ENCODE assay signal across 13 mouse cellular contexts in the genomic region with DNA sequence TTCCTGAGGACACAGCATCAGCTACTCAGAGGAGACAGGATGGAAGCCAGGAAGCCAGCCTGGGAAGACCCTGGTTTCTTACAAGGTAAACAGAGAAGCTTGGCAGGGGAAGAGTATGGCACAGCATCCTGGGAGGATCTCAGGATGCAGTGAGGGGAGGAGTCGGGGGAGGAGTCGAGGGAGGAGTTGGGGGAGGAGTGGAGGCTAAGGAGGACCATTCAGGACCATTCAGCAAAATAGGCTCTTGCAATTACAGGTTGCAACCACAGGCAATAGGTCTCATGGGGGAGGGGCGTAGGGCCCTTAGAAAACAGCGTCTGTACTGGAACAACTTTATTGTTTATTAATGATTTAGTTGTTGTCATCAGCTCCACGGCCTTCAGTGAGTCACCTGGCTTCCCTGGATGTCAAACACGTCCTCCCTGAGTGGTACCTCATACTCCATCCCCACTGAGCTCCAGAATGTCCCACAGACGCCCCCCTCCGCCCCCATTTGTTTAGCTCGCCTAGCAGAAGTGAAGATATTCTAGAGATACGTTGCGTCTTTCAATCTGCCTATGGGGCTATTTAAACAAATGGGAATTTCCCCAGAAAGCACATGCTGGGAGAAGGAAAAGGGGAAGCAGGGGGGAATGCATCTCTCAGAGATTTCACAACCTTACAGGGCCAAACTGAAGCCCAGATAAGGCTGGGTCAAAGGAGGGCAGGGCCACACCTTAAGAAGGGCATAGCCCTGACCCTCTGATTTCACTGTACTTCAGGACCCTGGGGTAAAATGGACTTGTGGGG. TPM values are rescaled to one million over a fixed set of nuclear protein-coding genes. Genes with fewer than 3 reads are reported as not detected.
A peak's percentile ranks its signal among the peaks of the same experiment; 100 is the strongest.
DNase-seq lines count a peak whose midpoint lies in the region; ATAC-seq and TF ChIP-seq lines count a peak whose summit lies in the region.
"Had no signal": no experiment of that assay in that cellular context is flagged by ENCODE, and none has a peak within 500 bp of the region (broad histone marks: within the 10 kb centered on the region; RNA-seq: fewer than 3 reads in every experiment).

No protein-coding gene starts in this region.

- no peak for TF ChIP-seq CTCF in liver, postnatal 0 days (IDR thresholded peaks at IDR 0.05; ENCODE audit: low read depth)

- peaks cover 13% of the 10 kb centered on the region for H3K4me1 ChIP-seq in liver, postnatal 0 days (ENCODE audit: insufficient read depth)
- peaks cover 10% of the 10 kb centered on the region for H3K4me1 ChIP-seq in liver, embryonic 12.5 days

- H3K4me3 ChIP-seq in liver, postnatal 0 days (ENCODE audit: low read depth, low read length) = no peak overlapping the region
- no peak overlapping the region for H3K4me3 ChIP-seq in liver, embryonic 12.5 days
- H3K4me3 ChIP-seq: liver, embryonic 13.5 days; myocyte had no signal

- H3K4me2 ChIP-seq in liver, postnatal 0 days (ENCODE audit: low read depth, low read length) = no peak overlapping the region
- H3K4me2 ChIP-seq in liver, embryonic 12.5 days = no peak overlapping the region
- H3K4me2 ChIP-seq: liver, embryonic 13.5 days had no signal

- DNase-seq in liver, postnatal 0 days = peak; percentile 56
- DNase-seq in R1 (ENCODE audit: low read depth, low spot score) = peak; percentile 90
- peak; percentile 40 for DNase-seq in embryo, embryonic 11 days
- DNase-seq in gastrocnemius, adult 8-10 months (ENCODE audit: low spot score in 2 of 2) = no peak
- no peak for DNase-seq in frontal cortex, postnatal 14 days (ENCODE audit: low spot score in 2 of 2)
- DNase-seq: cerebellum, adult 9-11 months; heart, postnatal 14 days; layer of hippocampus, adult 9-11 months; liver, embryonic 13.5 days; right cerebral cortex, postnatal 14 days had no signal

- no peak overlapping the region for H3K27ac ChIP-seq in liver, postnatal 0 days (ENCODE audit: low read depth)
- H3K27ac ChIP-seq in liver, embryonic 12.5 days = no peak overlapping the region
- H3K27ac ChIP-seq: liver, embryonic 13.5 days had no signal

- no peaks in the 10 kb centered on the region for H3K27me3 ChIP-seq in liver, postnatal 0 days (ENCODE audit: insufficient read depth, low read length)
- peaks cover 24% of the 10 kb centered on the region for H3K27me3 ChIP-seq in liver, embryonic 12.5 days (replicated peaks)

- no peak for TF ChIP-seq EP300 in liver, postnatal 0 days (IDR thresholded peaks at IDR 0.05; ENCODE audit: low read depth)

- peak; percentile 47 for ATAC-seq in liver, postnatal 0 days
- no peak; the same call in 1 of the 2 replicates for ATAC-seq in liver, embryonic 12.5 days
- ATAC-seq in megakaryocyte progenitor cell, adult 5-6 weeks (replicated peaks; ENCODE audit: poor library complexity) = peak; percentile 20

- no peaks in the 10 kb centered on the region for H3K36me3 ChIP-seq in liver, postnatal 0 days (replicated peaks; ENCODE audit: insufficient read depth, low read length)
- no peaks in the 10 kb centered on the region for H3K36me3 ChIP-seq in liver, embryonic 12.5 days
- H3K36me3 ChIP-seq: liver, embryonic 13.5 days had no signal

- 39% methylated on average over 11 of the region's 11 CpGs for WGBS in liver, postnatal 0 days (ENCODE audit: insufficient replicate concordance)
- WGBS in liver, embryonic 12.5 days (ENCODE audit: insufficient replicate concordance) = 30% methylated on average over 11 of the region's 11 CpGs

- no peak overlapping the region for H3K9ac ChIP-seq in liver, postnatal 0 days (replicated peaks)
- no peak overlapping the region for H3K9ac ChIP-seq in liver, embryonic 12.5 days
- H3K9ac ChIP-seq: liver, embryonic 13.5 days had no signal

- H3K9me3 ChIP-seq in liver, postnatal 0 days (ENCODE audit: low read length) = no peaks in the 10 kb centered on the region
- no peaks in the 10 kb centered on the region for H3K9me3 ChIP-seq in liver, embryonic 12.5 days (replicated peaks)
- H3K9me3 ChIP-seq: liver, embryonic 13.5 days had no signal

RNA-seq across cellular contexts. Expression of gene Rassf4, which starts 4.9 kb away (rescaled TPM):
- 7.2 and 9.6 TPM in 2 replicates for polyA plus RNA-seq in liver, postnatal 0 days (2015; fragmentation: Nextera tagmentation; extraction: Ambion mirVana)
- polyA plus RNA-seq in liver, embryonic 12.5 days (2016; fragmentation: Nextera tagmentation; extraction: Ambion mirVana) = 3.3 and 4.0 TPM in 2 replicates
- total RNA-seq in megakaryocyte progenitor cell, adult 5-6 weeks (2015) = 44.9 and 57.1 TPM in 2 replicates
- total RNA-seq in megakaryocyte progenitor cell, adult 5-6 weeks (2017) = 35.8 and 40.9 TPM in 2 replicates
- total RNA-seq in gastrocnemius, adult 8-10 months (2022) = 1 to 10 TPM; 1.1 to 1.7 (median 1.1) TPM

RNA-seq across cellular contexts. Expression of gene Depp1, which starts 18.5 kb away (rescaled TPM):
- polyA plus RNA-seq in liver, postnatal 0 days (2015; fragmentation: Nextera tagmentation; extraction: Ambion mirVana) = 103 and 122 TPM in 2 replicates
- polyA plus RNA-seq in liver, embryonic 12.5 days (2016; fragmentation: Nextera tagmentation; extraction: Ambion mirVana) = 2.2 and 3.3 TPM in 2 replicates
- total RNA-seq in megakaryocyte progenitor cell, adult 5-6 weeks (2015) = 0.44 TPM in 1 of 2 replicates, not detected in the other
- total RNA-seq in megakaryocyte progenitor cell, adult 5-6 weeks (2017) = 0.08 TPM in 1 of 2 replicates, not detected in the other
- 10 to 100 TPM in 1 of 4 experiments, 1 to 10 TPM in 3; 3.5 to 31.5 (median 5.1) TPM for total RNA-seq in gastrocnemius, adult 8-10 months (2022)

RNA-seq across cellular contexts. Expression of gene Zfp422, which starts 40.1 kb away (rescaled TPM):
- polyA plus RNA-seq in liver, postnatal 0 days (2015; fragmentation: Nextera tagmentation; extraction: Ambion mirVana) = 26.2 and 26.7 TPM in 2 replicates
- polyA plus RNA-seq in liver, embryonic 12.5 days (2016; fragmentation: Nextera tagmentation; extraction: Ambion mirVana) = 43.6 and 45.1 TPM in 2 replicates
- 129 and 134 TPM in 2 replicates for total RNA-seq in megakaryocyte progenitor cell, adult 5-6 weeks (2015)
- total RNA-seq in megakaryocyte progenitor cell, adult 5-6 weeks (2017) = 58.4 and 63.3 TPM in 2 replicates
- 1 to 10 TPM; 5.9 to 7.9 (median 7.2) TPM for total RNA-seq in gastrocnemius, adult 8-10 months (2022)

RNA-seq across cellular contexts. Expression of gene Tmem72, which starts 47.8 kb away (rescaled TPM):
- polyA plus RNA-seq in liver, postnatal 0 days (2015; fragmentation: Nextera tagmentation; extraction: Ambion mirVana) = not detected in 2 replicates
- 0.01 and 0.02 TPM in 2 replicates for polyA plus RNA-seq in liver, embryonic 12.5 days (2016; fragmentation: Nextera tagmentation; extraction: Ambion mirVana)
- total RNA-seq in megakaryocyte progenitor cell, adult 5-6 weeks (2015) = 0.12 and 0.17 TPM in 2 replicates
- total RNA-seq in megakaryocyte progenitor cell, adult 5-6 weeks (2017) = under 0.01 and 0.03 TPM in 2 replicates
- under 1 TPM in 2 of 4 experiments, not detected in 2; 0.02 to 0.03 TPM for total RNA-seq in gastrocnemius, adult 8-10 months (2022)

Comparison
In these comparisons a context has a peak if more than half of its experiments do, and no peak if none do; other contexts are left out.
1. DNase-seq: peak in liver, postnatal 0 days (single experiment), R1 (single experiment) and embryo, embryonic 11 days (single experiment); none in gastrocnemius, adult 8-10 months (0 of 2) and frontal cortex, postnatal 14 days (0 of 2).
2. RNA of gene Rassf4, which starts 4.9 kb away (total RNA-seq): 35.8 to 57.1 TPM in megakaryocyte progenitor cell, adult 5-6 weeks; 1.1 to 1.7 TPM in gastrocnemius, adult 8-10 months; every median in the first group is over 10 times any median in the second.
3. RNA of gene Zfp422, which starts 40.1 kb away (total RNA-seq): 58.4 to 134 TPM in megakaryocyte progenitor cell, adult 5-6 weeks; 5.9 to 7.9 TPM in gastrocnemius, adult 8-10 months; every median in the first group is over 4 times any median in the second.